Comparison of ENCODE assay signal across 8 mouse cellular contexts in the genomic region with DNA sequence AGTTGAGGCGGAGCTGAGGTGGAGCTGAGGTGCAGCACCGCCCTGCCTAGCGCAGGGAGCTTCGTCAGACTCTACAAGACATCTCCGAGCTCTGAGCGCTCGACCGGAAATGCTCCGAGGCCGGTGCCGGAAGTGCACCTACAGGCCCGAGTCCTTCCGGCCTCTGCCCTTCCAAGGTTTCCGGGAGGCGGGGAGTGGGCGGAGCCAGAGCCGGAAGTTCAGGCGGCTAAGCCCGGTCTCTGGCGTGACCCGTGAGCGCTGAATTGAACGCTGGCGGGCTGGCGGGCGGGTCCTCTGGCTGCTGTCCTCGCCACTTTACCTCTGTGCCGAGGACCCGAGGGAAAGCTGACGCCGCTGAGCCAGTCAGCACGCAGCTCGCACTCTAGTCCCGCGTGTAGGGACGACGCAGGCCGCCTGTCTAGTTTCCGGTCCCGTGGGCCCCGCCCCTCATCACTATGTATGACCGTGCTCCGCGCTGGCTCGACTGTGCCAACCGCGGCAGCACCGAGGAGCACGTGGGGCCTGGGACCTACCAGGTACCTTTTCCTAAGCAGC. TPM values are rescaled to one million over a fixed set of nuclear protein-coding genes. Genes with fewer than 3 reads are reported as not detected.
DNase-seq lines count a peak whose midpoint lies in the region; ATAC-seq and TF ChIP-seq lines count a peak whose summit lies in the region.

A gene (plus strand): TSS at position 251 of the 555 bp plus-strand sequence.

- peak within 1 kb of the TSS; percentile 68 for H3K4me3 ChIP-seq in hindbrain, embryonic 10.5 days
- peak within 1 kb of the TSS; percentile 81 for H3K4me3 ChIP-seq in lung, adult 2 months (replicated peaks; ENCODE audit: extremely low read depth, low read depth, low read length)
- H3K4me3 ChIP-seq in neural tube, embryonic 15.5 days (replicated peaks): peak within 1 kb of the TSS; percentile 65
- peak within 1 kb of the TSS; percentile 97 for H3K4me3 ChIP-seq in testis, adult 2 months (ENCODE audit: control insufficient read depth, low read depth, low read length)

- no peak for TF ChIP-seq CTCF in lung, adult 2 months (IDR thresholded peaks at IDR 0.05; ENCODE audit: insufficient read depth, low read length)
- TF ChIP-seq CTCF in testis, adult 2 months (IDR thresholded peaks at IDR 0.05; ENCODE audit: control insufficient read depth, insufficient read depth, insufficient replicate concordance, low read depth, low read length): 0 out of 2 replicates have a peak, but pooled peaks have one; percentile 7

- 1% methylated on average over 49 of the region's 49 CpGs for WGBS in hindbrain, embryonic 10.5 days
- WGBS in lung, adult 2 months: under 1% methylated on average over 49 of the region's 49 CpGs
- WGBS in neural tube, embryonic 15.5 days: under 1% methylated on average over 49 of the region's 49 CpGs

- no peaks in the 10 kb centered on the region for H3K9me3 ChIP-seq in hindbrain, embryonic 10.5 days
- no peaks in the 10 kb centered on the region for H3K9me3 ChIP-seq in neural tube, embryonic 15.5 days (replicated peaks)

- peak; percentile 99 for ATAC-seq in neural tube, embryonic 15.5 days (ENCODE audit: low FRiP score)

- peak; percentile 55; the same call in 1 of the 2 replicates for TF ChIP-seq POLR2A in lung, adult 2 months (IDR thresholded peaks at IDR 0.05; ENCODE audit: borderline replicate concordance, extremely low read depth, low read depth, low read length)
- TF ChIP-seq POLR2A in testis, adult 2 months (IDR thresholded peaks at IDR 0.05; ENCODE audit: control insufficient read depth, low read depth, low read length): peak; percentile 70

- DNase-seq in R1 (ENCODE audit: low read depth, low spot score): peak; percentile 87
- peak; percentile 96 to 97 for DNase-seq in cerebellum, postnatal 25 days
- peak; percentile 92 for DNase-seq in frontal cortex, postnatal 10 days (ENCODE audit: low spot score in 2 of 2)
- peak; percentile 95 for DNase-seq in hindbrain, embryonic 10.5 days (ENCODE audit: low spot score)
- peak; percentile 93 to 94 for DNase-seq in layer of hippocampus, adult 8-10 months (ENCODE audit: low spot score in 2 of 2)
- DNase-seq in lung, adult 2 months: peak; percentile 76

- peak within 1 kb of the TSS; percentile 95 for H3K27ac ChIP-seq in hindbrain, embryonic 10.5 days
- H3K27ac ChIP-seq in neural tube, embryonic 15.5 days (replicated peaks): peak within 1 kb of the TSS; percentile 99
- H3K27ac ChIP-seq in testis, adult 2 months (ENCODE audit: control insufficient read depth, insufficient read depth, low read depth, low read length): peak within 1 kb of the TSS; percentile 96

- peak within 1 kb of the TSS; percentile 66 for H3K9ac ChIP-seq in neural tube, embryonic 15.5 days (replicated peaks)

- peaks cover 4% of the 10 kb centered on the region; the same call in 1 of the 2 replicates for H3K4me1 ChIP-seq in hindbrain, embryonic 10.5 days (replicated peaks)
- H3K4me1 ChIP-seq in lung, adult 2 months (ENCODE audit: control insufficient read depth, insufficient read depth, low read length): no peaks in the 10 kb centered on the region
- H3K4me1 ChIP-seq in neural tube, embryonic 15.5 days: no peaks in the 10 kb centered on the region
- H3K4me1 ChIP-seq in testis, adult 2 months (ENCODE audit: control insufficient read depth, insufficient read depth, low read length): no peaks in the 10 kb centered on the region; the same call in 1 of the 2 replicates

- H3K4me2 ChIP-seq in neural tube, embryonic 15.5 days: peak within 1 kb of the TSS; percentile 84

- H3K27me3 ChIP-seq in hindbrain, embryonic 10.5 days (ENCODE audit: insufficient read depth, poor library complexity, severe bottlenecking): peaks cover 33% of the 10 kb centered on the region
- peaks cover 18% of the 10 kb centered on the region for H3K27me3 ChIP-seq in neural tube, embryonic 15.5 days (replicated peaks)
- no peaks in the 10 kb centered on the region for H3K27me3 ChIP-seq in testis, adult 2 months (ENCODE audit: control insufficient read depth, insufficient read depth, low read length)

- H3K36me3 ChIP-seq in hindbrain, embryonic 10.5 days: no peaks in the 10 kb centered on the region
- no peaks in the 10 kb centered on the region for H3K36me3 ChIP-seq in neural tube, embryonic 15.5 days
- H3K36me3 ChIP-seq in testis, adult 2 months (ENCODE audit: control insufficient read depth, insufficient read depth, low read length): no peaks in the 10 kb centered on the region

RNA-seq across cellular contexts. Expression of the gene that starts here (rescaled TPM):
- polyA plus RNA-seq in hindbrain, embryonic 10.5 days (2016; fragmentation: Nextera tagmentation; extraction: Ambion mirVana): not detected in 2 replicates
- under 1 TPM in 3 of 4 experiments, not detected in 1; 0.13 to 0.25 (median 0.16) TPM for total RNA-seq in layer of hippocampus, adult 8-10 months (2022)
- polyA plus RNA-seq in lung, adult 2 months (2012; rRNA removed): not detected in 2 replicates
- polyA plus RNA-seq in neural tube, embryonic 15.5 days (2015; fragmentation: Nextera tagmentation; extraction: Ambion mirVana): 0.12 TPM in 1 of 2 replicates, not detected in the other
- 7.5 and 8.0 TPM in 2 replicates for polyA plus RNA-seq in testis, adult 2 months (2012; rRNA removed)

Comparison
In these comparisons a context has a peak if more than half of its experiments do, and no peak if none do; other contexts are left out.
1. Peak in every context shown above with its lines: DNase-seq, ATAC-seq, H3K4me3 ChIP-seq and H3K27ac ChIP-seq.
2. Peak in DNase-seq, H3K4me3 ChIP-seq and H3K27ac ChIP-seq in hindbrain, embryonic 10.5 days; RNA of the gene not detected or under 1 TPM.
3. Peak in DNase-seq in layer of hippocampus, adult 8-10 months; RNA of the gene not detected or under 1 TPM.
4. Peak in DNase-seq and H3K4me3 ChIP-seq in lung, adult 2 months; RNA of the gene not detected or under 1 TPM.
5. Peak in ATAC-seq, H3K4me3 ChIP-seq, H3K27ac ChIP-seq, H3K9ac ChIP-seq and H3K4me2 ChIP-seq in neural tube, embryonic 15.5 days; RNA of the gene not detected or under 1 TPM.